Mouse (Mus musculus): ENCODE data around the gene Brk1.

DNA sequence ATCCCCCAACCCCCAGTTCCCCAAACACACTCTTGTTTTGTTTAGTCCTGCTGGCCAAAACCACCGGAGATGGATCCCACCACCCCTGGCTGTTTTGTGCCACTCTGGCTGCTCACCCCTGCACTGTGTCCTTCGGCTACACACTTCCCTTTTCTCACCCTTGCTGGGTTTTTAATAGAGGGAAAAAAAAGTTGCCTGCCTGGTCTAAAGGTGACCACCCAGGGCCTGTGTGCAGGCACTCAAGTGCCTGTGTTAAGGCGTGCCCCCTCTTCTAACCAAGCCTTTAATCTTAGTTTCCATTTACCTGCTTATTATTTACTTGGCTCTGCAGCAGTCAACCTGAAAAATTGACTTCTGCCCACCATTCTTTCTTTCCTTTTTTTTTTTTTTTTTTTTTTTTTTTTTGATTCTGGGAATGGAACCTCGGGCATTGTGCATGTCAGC lies 45.6 kb downstream of the Brk1 start:
- no peak for TF ChIP-seq ZC3H11A (IDR thresholded peaks at IDR 0.05; ENCODE audit: borderline replicate concordance, low read depth, low read length)
- TF ChIP-seq ZNF384 (IDR thresholded peaks at IDR 0.05; ENCODE audit: low read depth, low read length) = 0 out of 2 replicates have a peak, but pooled peaks have one; percentile 26
- TF ChIP-seq MAFK (IDR thresholded peaks at IDR 0.05; ENCODE audit: insufficient read depth, low read depth, low read length) = no peak
- TF ChIP-seq HCFC1 (IDR thresholded peaks at IDR 0.05; ENCODE audit: borderline replicate concordance, insufficient read depth, low read length) = no peak
- no peak for TF ChIP-seq CHD2 (IDR thresholded peaks at IDR 0.05; ENCODE audit: low read depth, low read length)

Measured in ES-E14 (cell line).